Mouse (Mus musculus) forebrain, embryonic 16.5 days (tissue): ENCODE measurements around the gene Apod. TPM values are rescaled to one million over a fixed set of nuclear protein-coding genes. Genes with fewer than 3 reads are reported as not detected.

Source experiments
- ATAC-seq: fragments of 200-750 bp; cut with Nextera tagmentation; 2 replicates; pipeline ENCODE4 v1.8.0; 2017; ENCODE audit warnings: mild to moderate bottlenecking, moderate library complexity
- H3K27ac ChIP-seq: fragments of 300-500 bp; sonication (generic); 2 replicates; pipeline ENCODE4 v1.5.1; 2014; ENCODE audit warnings: low read length, control low read depth
- H3K27me3 ChIP-seq: fragments of 300-500 bp; sonication (generic); replicated peaks from 2 replicates; pipeline ENCODE4 v1.6.1; 2014; ENCODE audit warnings: low read length; ENCODE audit not compliant: control insufficient read depth, insufficient read depth
- H3K36me3 ChIP-seq: fragments of 300-500 bp; sonication (generic); 2 replicates; pipeline ENCODE4 v1.6.1; 2014; ENCODE audit not compliant: control insufficient read depth, insufficient read depth
- H3K4me1 ChIP-seq: fragments of 300-500 bp; sonication (generic); replicated peaks from 2 replicates; pipeline ENCODE4 v1.6.1; 2014; ENCODE audit warnings: low read length; ENCODE audit not compliant: control insufficient read depth, insufficient read depth
- H3K4me2 ChIP-seq: fragments of 300-500 bp; sonication (generic); 2 replicates; pipeline ENCODE4 v1.6.1; 2014; ENCODE audit warnings: mild to moderate bottlenecking, low read length, control low read depth
- H3K4me3 ChIP-seq: fragments of 300-500 bp; sonication (generic); replicated peaks from 2 replicates; pipeline ENCODE4 v1.5.1; 2014; ENCODE audit warnings: mild to moderate bottlenecking, low read length, control low read depth
- H3K9ac ChIP-seq: fragments of 300-500 bp; sonication (generic); replicated peaks from 2 replicates; pipeline ENCODE4 v1.6.1; 2014; ENCODE audit warnings: low read depth, low read length, control low read depth
- H3K9me3 ChIP-seq: fragments of 300-500 bp; sonication (generic); 2 replicates; pipeline ENCODE4 v1.6.1; 2016; ENCODE audit warnings: low read length; ENCODE audit not compliant: control insufficient read depth
- WGBS: fragments of 180-500 bp; shearing (Covaris S2); extraction: QIAGEN DNeasy Blood & Tissue Kit; methylation state at CpG from one replicate; pipeline ENCODE4 v1.1.7; 2014; 5-methylcytosine and 5-hydroxymethylcytosine counted together
- polyA plus RNA-seq: library from polyadenylated mRNA; unstranded; fragments of >200 nt; fragmentation: Nextera tagmentation; extraction: Ambion mirVana; gene quantifications from 2 replicates; pipeline ENCODE4 v1.2.1, GENCODE M21; 2015

Apod gene
- polyA plus RNA-seq, 1 experiment from 2014 or later, result 63.1 TPM

- ATAC-seq, result no peak
- no peaks in the 10 kb centered on the region for H3K9me3 ChIP-seq
- no peaks in the 10 kb centered on the region for H3K27me3 ChIP-seq
- H3K9ac ChIP-seq, result no peak overlapping the region
- no peak overlapping the region for H3K27ac ChIP-seq
- no peaks in the 10 kb centered on the region for H3K36me3 ChIP-seq
- 82% methylated on average over 6 of the region's 6 CpGs for WGBS
- no peak overlapping the region for H3K4me2 ChIP-seq
- peaks cover 8% of the 10 kb centered on the region for H3K4me1 ChIP-seq
- no peak overlapping the region for H3K4me3 ChIP-seq
Observed at GRCm38 (mm10) chr16:31278581-31278980, 36.0 kb downstream of the Apod start.

GRCm38 (mm10) chr16:31278081-31278480 is 36.5 kb downstream of the Apod start:
- peaks cover 13% of the 10 kb centered on the region for H3K4me1 ChIP-seq
- H3K4me2 ChIP-seq, result no peak overlapping the region
- H3K36me3 ChIP-seq, result no peaks in the 10 kb centered on the region
- H3K4me3 ChIP-seq, result no peak overlapping the region
- ATAC-seq, result no peak
- no peaks in the 10 kb centered on the region for H3K9me3 ChIP-seq
- 65% methylated on average over 2 of the region's 2 CpGs for WGBS
- no peaks in the 10 kb centered on the region for H3K27me3 ChIP-seq
- no peak overlapping the region for H3K27ac ChIP-seq
- no peak overlapping the region for H3K9ac ChIP-seq

- 78% methylated on average over 7 of the region's 7 CpGs for WGBS
Observed at GRCm38 (mm10) chr16:31276962-31277361, 37.6 kb downstream of the Apod start.

GRCm38 (mm10) chr16:31276539-31276938 is 38.1 kb downstream of the Apod start:
- H3K9me3 ChIP-seq, result no peaks in the 10 kb centered on the region
- H3K4me1 ChIP-seq, result peaks cover 23% of the 10 kb centered on the region
- H3K4me2 ChIP-seq, result no peak overlapping the region
- no peak for ATAC-seq
- no peak overlapping the region for H3K4me3 ChIP-seq
- H3K36me3 ChIP-seq, result no peaks in the 10 kb centered on the region
- H3K27ac ChIP-seq, result peak overlapping the region; percentile 9; the same call in 1 of the 2 replicates
- H3K27me3 ChIP-seq, result no peaks in the 10 kb centered on the region
- WGBS, result 63% methylated on average over 7 of the region's 7 CpGs
- H3K9ac ChIP-seq, result no peak overlapping the region

More at GRCm38 (mm10) chr16:31276962-31277361, 37.6 kb downstream of the Apod start:
- no peak overlapping the region for H3K4me2 ChIP-seq
- no peaks in the 10 kb centered on the region for H3K9me3 ChIP-seq
- ATAC-seq, result no peak
- H3K36me3 ChIP-seq, result no peaks in the 10 kb centered on the region
- no peaks in the 10 kb centered on the region for H3K27me3 ChIP-seq
- no peak overlapping the region; the same call in 1 of the 2 replicates for H3K27ac ChIP-seq
- peaks cover 23% of the 10 kb centered on the region for H3K4me1 ChIP-seq
- H3K9ac ChIP-seq, result no peak overlapping the region
- no peak overlapping the region for H3K4me3 ChIP-seq

GRCm38 (mm10) chr16:31274674-31275460 is 39.7 kb downstream of the Apod start, which contains the start of gene Ppp1r2:
Gene Ppp1r2, minus strand, starts transcription at chr16:31275277.
- WGBS, result under 1% methylated on average over 52 of the region's 83 CpGs
- H3K27ac ChIP-seq, result peak within 1 kb of the TSS; percentile 81
- peak; percentile 97 for ATAC-seq

GRCm38 (mm10) chr16:31274084-31274483 is 40.5 kb downstream of the Apod start:
- 4% methylated on average over 6 of the region's 6 CpGs for WGBS
- Histone ChIP-seq H3K27ac (no peak overlapping the region), H3K9me3 (no peaks in the 10 kb centered on the region), H3K4me2 (peak overlapping the region; percentile 78), H3K9ac (peak overlapping the region; percentile 97), H3K4me1 (peaks cover 28% of the 10 kb centered on the region), H3K4me3 (peak overlapping the region; percentile 96), H3K27me3 (no peaks in the 10 kb centered on the region), H3K36me3 (no peaks in the 10 kb centered on the region)
- no peak for ATAC-seq

More at GRCm38 (mm10) chr16:31274674-31275460, 39.7 kb downstream of the Apod start, which contains the start of gene Ppp1r2:
- Histone ChIP-seq H3K9ac (peak within 1 kb of the TSS; percentile 97), H3K4me1 (peaks cover 24% of the 10 kb centered on the region), H3K27me3 (no peaks in the 10 kb centered on the region), H3K9me3 (no peaks in the 10 kb centered on the region), H3K4me3 (peak within 1 kb of the TSS; percentile 96), H3K36me3 (no peaks in the 10 kb centered on the region), H3K4me2 (peak within 1 kb of the TSS; percentile 78)

- ATAC-seq, result no peak
- 94% methylated on average over 2 of the region's 2 CpGs for WGBS
Observed at GRCm38 (mm10) chr16:31266692-31267091, 47.9 kb downstream of the Apod start.

GRCm38 (mm10) chr16:31256151-31256550 is 58.5 kb downstream of the Apod start:
- H3K27me3 ChIP-seq, result no peaks in the 10 kb centered on the region
- H3K27ac ChIP-seq, result no peak overlapping the region
- ATAC-seq, result no peak
- H3K4me2 ChIP-seq, result no peak overlapping the region
- no peaks in the 10 kb centered on the region for H3K9me3 ChIP-seq
- H3K4me1 ChIP-seq, result no peaks in the 10 kb centered on the region
- H3K36me3 ChIP-seq, result peaks cover 15% of the 10 kb centered on the region; the same call in 1 of the 2 replicates
- no peak overlapping the region for H3K4me3 ChIP-seq
- H3K9ac ChIP-seq, result no peak overlapping the region
- WGBS, result 86% methylated on average over 2 of the region's 2 CpGs

More at GRCm38 (mm10) chr16:31266692-31267091, 47.9 kb downstream of the Apod start:
- Histone ChIP-seq H3K27me3 (no peaks in the 10 kb centered on the region), H3K4me3 (no peak overlapping the region), H3K36me3 (no peaks in the 10 kb centered on the region; the same call in 1 of the 2 replicates), H3K9ac (no peak overlapping the region), H3K27ac (no peak overlapping the region), H3K4me2 (no peak overlapping the region), H3K4me1 (peaks cover 6% of the 10 kb centered on the region), H3K9me3 (no peaks in the 10 kb centered on the region)

- no peaks in the 10 kb centered on the region for H3K9me3 ChIP-seq
- no peaks in the 10 kb centered on the region for H3K4me1 ChIP-seq
- H3K27me3 ChIP-seq, result no peaks in the 10 kb centered on the region
- H3K9ac ChIP-seq, result no peak overlapping the region
- H3K36me3 ChIP-seq, result peaks cover 15% of the 10 kb centered on the region; the same call in 1 of the 2 replicates
- no peak for ATAC-seq
- H3K27ac ChIP-seq, result no peak overlapping the region
- 70% methylated on average over 3 of the region's 3 CpGs for WGBS
- no peak overlapping the region for H3K4me2 ChIP-seq
- no peak overlapping the region for H3K4me3 ChIP-seq
Observed at GRCm38 (mm10) chr16:31255685-31256084, 58.9 kb downstream of the Apod start.
